Mouse (Mus musculus): Measurements from ENCODE around the gene Tom1l2.

Tom1l2 gene

DNA sequence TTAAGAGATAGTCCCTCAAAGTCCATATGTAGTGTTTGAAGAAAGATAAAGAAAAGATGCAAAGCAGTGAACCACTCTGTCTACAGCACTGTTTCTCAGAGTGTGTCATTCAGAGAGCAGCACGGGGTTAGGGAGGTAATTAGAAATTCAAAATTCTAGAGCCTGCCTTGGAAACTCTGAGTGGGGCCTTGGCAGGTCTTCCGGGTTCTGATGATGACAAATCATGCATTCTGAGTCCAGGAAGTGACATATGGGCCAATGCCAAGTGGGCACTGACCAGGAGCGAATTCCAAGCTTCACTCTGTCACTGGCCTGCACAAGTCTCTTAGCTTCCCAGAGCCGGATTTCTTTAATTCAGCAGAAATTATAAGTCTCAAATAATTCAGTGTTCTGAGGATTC lies 6.2 kb downstream of the Tom1l2 start:
- DNase-seq (ENCODE audit: low spot score in 2 of 2): no peak

DNA sequence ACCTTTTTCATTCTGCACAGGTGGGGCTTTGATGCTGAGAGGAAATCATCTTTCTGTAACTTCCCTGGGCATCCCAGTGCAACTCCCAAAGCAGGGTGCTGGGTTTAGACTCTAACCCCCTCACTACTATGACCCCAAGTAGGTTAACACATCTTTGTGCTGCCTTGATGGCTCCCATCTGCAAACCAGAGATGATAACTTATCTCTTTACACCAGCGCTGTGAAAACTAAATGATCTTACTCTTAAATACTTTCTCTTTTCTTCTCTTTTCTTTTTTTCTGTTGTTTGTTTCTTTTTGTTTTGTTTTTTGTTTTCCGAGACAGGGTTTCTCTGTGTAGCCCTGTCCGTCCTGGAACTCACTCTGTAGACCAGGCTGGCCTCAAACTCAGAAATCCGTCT lies 6.8 kb downstream of the Tom1l2 start:
- DNase-seq (ENCODE audit: low spot score in 2 of 2): no peak

GRCm38 (mm10) chr11:60339361-60339760 lies 13.3 kb downstream of the Tom1l2 start:
- no peak for DNase-seq (ENCODE audit: low spot score in 2 of 2)

DNA sequence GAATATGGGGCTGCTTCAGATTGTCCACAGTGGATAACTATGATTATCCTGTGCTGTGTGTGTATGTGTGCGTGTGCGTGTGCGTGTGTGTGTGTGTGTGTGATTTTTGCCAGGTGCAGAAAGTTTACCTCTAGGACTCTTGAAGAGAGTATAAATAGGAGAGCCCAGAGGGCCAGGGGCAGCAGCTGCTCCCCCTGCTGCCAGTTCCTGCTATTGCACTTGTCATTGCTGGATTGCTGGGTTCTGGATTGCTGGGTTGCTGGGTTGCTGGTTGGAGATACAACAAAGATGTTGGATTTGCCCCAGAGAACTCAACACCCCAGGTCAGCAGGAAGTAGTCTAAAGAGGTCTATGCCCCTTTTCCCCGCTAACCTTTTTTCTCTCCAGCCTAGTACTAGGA lies 14.4 kb downstream of the Tom1l2 start:
- no peak for DNase-seq (ENCODE audit: low spot score in 2 of 2)

- no peak for DNase-seq (ENCODE audit: low spot score in 2 of 2)
These were observed 16.9 kb downstream of the Tom1l2 start for GRCm38 (mm10) chr11:60335771-60336170.

DNA sequence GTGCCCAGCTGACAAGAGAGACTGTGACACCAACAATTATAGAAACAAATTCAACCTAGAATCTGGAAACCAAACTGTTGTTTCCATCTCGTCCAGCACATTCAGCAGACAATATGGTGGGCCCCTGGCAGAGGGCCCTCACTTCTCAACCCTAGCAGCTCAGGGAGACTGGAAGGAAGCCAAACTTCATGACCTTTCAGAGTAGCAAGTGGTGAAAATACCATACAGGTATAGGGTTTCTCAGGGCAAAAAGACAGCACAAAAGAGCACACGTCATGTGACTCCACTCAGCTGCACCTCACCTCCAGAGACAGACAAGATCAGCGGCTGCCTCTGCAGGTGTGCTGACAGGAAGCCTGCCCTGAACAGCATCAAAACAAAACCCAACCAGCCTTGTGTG lies 18.6 kb downstream of the Tom1l2 start:
- DNase-seq (ENCODE audit: low spot score in 2 of 2): no peak

DNA sequence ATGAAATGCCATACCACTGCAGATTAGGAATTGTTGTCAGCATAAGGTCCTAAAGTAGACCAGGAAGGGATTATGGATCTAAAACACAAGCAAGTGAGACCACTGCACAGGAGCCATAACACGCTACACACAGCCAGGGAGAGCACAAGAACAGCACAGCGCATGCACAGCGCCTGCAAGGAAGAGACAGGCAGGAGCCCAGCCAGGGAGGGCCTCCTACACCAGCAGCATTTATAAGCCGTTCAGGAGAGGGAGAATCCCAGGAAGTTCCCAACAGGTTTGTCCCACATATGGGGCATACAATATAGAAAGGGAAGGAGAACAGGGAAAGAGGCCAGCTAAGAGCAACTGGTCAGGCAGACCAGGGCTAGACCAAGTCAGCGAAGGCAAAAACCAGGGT lies 19.2 kb downstream of the Tom1l2 start:
- no peak for DNase-seq (ENCODE audit: low spot score in 2 of 2)

- no peak for DNase-seq (ENCODE audit: low spot score in 2 of 2)
These were observed 22.2 kb downstream of the Tom1l2 start for GRCm38 (mm10) chr11:60330551-60330950.

GRCm38 (mm10) chr11:60323731-60324130 lies 29.0 kb downstream of the Tom1l2 start:
- DNase-seq (ENCODE audit: low spot score in 2 of 2): no peak

DNA sequence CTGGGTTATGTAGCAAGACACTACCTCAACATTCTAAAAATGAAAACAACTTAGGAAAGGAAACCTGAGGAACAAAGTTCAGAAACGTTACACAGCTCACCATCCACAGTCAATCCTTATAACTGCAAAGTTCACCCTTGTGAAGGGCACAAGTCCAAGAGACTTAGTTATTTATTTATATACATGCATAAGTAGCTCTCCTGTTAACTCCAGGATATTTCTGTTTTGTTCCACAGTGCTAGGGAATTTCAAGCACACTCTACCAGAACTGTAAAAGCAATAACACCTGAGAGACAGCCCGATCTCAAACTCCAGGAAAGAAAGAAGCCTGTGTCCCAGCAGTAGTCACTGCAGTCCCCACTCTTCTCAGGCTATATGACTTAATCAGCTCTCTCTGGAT lies 31.3 kb downstream of the Tom1l2 start:
- DNase-seq (ENCODE audit: low spot score in 2 of 2): no peak

DNA sequence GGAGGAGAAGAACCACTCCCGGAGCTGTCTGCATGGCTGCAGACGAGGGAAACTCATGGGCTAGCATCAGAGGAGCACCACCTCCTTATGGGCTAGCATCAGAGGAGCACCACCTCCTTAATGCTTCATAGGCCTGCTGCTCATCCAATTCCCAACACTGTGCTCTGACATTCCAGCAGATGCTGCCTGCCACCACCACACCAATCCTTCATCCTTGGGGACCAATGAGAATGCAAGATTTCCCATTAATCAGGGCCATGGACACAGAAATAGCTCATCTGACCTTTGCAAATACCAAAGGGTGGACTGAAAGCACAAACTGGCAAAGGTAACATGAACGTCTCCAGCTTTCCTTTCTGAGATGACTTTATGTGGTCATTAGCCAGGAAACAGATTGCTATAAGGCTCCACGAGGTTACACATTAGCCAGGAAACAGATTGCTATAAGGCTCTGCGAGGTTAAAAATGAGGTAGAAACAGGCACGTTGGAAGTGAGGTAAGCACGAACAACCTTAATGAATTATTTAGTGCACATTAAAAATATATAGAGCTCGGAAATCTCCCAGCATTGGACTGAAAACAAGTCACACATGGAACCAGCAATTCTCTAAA lies 32.2 kb downstream of the Tom1l2 start:
- DNase-seq (ENCODE audit: low spot score in 2 of 2): no peak

DNA sequence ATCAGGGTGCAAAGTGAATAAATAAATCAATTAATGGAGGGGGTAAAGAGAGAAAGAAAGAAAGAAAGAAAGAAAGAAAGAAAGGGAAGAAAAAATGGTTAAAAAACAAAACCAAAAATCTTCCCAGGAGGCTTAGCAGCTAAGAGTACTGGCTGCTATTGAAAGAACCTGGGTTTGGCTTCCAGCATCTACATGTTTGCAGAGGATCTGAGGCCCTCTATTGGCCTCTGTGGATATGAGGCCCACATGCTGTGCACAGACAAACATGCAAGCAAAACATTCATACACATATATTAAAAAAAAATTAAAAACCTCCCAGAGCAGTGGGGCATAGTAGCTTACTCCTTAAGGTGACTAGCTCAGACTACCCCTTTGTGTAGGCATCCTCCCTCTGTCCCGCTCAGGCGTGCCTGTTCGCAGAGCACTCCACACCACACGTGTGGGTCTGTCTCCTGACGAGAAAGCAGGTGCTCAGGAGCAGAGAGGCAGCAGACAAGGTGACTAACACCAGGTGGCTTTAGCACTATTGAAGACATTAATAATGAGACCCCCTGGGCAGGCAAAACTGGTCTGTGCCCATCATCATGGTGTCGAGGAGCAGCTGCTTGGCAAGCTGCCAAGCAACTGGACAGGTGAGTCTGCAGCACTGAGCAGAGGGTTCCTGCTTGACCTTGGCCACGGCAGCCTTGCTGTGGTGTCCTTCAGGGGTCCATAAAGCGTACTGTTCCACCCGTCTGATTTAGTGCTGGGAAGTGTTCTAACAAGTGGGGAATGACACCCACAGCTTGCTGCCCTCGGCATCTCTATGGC lies 33.2 kb downstream of the Tom1l2 start:
- DNase-seq (ENCODE audit: low spot score in 2 of 2): no peak

- DNase-seq (ENCODE audit: low spot score in 2 of 2): no peak
These were observed 34.0 kb downstream of the Tom1l2 start for GRCm38 (mm10) chr11:60318716-60319115.

GRCm38 (mm10) chr11:60317376-60318102 lies 35.2 kb downstream of the Tom1l2 start:
- DNase-seq (ENCODE audit: low spot score in 2 of 2): no peak

DNA sequence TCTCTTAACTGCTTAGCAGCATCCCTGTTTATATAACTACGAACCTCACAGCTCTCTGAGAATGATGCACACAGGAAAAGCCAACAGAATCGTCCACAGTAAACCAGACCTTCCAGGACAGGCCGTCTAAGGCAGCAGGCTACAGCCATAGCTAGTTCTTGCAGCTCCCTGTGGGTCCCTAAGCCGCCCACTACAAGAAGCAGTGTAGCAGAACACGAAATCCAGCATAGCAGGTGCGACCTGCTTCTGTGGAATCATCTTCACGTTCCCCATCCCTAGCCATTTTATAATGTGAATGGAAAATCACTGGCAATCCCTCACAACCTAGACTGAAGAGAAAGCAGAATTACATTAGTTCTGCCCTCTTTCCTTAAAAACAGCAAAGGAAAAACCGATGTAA lies 35.8 kb downstream of the Tom1l2 start:
- DNase-seq (ENCODE audit: low spot score in 2 of 2): no peak

DNA sequence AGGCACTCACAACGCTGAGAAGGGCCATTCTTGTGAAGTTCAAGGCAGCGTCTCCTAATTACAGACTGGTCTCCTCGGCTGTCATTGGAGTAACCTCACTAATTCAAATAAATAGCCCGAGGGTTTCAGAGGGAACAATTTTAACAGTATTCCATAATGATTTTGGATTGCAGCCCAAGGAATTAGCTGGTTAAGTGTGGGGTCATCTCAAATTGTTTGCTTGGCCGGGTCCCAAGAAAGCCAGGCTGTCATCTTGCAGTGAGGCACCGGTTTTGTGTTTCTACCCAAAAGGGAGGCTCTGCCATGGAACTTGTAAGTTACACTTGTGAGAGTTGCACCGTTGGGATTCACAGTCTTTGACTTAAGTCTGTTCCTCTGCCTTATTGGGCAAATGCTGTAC lies 36.5 kb downstream of the Tom1l2 start:
- DNase-seq (ENCODE audit: low spot score in 2 of 2): no peak

- no peak for DNase-seq (ENCODE audit: low spot score in 2 of 2)
These were observed 41.5 kb downstream of the Tom1l2 start for GRCm38 (mm10) chr11:60311025-60311854.

DNA sequence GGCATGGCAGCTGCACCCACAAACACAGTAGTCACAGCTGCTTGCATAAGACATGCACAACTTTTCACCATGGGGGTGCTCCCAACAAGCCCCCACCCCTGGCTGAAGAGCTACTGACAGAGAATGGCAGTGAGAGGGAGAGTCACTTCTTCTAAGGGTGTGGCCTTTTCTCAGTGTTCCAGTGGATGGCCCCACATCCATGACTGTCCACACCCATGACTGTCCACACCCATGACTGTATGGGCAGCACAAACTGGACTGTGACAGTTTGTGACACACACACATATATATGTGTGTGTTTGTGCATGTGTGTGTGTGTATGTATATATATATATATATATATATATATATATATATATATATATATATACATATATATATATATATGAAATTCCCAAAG lies 42.8 kb downstream of the Tom1l2 start:
- no peak for DNase-seq (ENCODE audit: low spot score in 2 of 2)

GRCm38 (mm10) chr11:60308506-60309116 lies 44.1 kb downstream of the Tom1l2 start:
- DNase-seq (ENCODE audit: low spot score in 2 of 2): no peak

DNA sequence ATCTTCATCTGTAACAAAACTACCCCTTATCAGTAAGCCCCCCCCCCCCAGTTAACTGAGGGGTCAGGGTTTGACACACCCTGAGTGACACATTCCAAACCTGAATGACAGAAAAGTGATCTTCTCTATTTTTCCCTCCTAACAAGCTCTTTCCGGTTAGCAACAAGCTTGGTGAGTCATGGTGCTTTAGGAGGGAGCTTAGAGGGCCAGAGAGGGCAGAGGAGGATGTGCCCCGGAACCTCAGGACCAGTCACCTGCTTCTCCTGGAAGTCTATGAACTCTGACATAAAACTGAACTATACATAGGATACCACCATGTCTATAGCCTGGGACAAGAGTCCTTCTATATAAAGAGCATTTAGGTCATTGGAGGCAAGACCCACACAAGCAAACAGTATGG lies 44.6 kb downstream of the Tom1l2 start:
- DNase-seq (ENCODE audit: low spot score in 2 of 2): no peak

DNA sequence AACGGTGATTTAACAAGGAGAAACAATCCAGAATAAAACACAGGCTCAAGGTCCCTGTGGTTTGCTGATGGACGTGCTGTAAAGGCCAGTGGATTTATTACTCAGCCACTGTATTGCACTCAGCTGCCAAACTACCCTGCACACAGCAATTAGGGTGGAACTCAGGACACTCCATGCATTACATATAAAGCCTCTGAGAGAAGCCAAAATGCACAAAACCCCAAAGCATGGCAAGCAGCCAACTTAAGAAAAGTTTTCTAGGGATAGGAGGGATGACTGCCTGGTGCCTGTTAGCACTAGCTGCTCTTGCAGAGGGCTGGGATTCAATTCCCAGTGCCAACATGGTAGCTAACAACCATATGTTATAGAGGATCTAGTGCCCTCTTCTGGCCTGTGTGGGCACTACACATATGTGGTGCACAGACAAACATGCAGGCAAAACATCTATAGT lies 45.3 kb downstream of the Tom1l2 start:
- DNase-seq (ENCODE audit: low spot score in 2 of 2): no peak

Data from urinary bladder, adult 18-20 months (tissue).